Mouse (Mus musculus): ENCODE measurements around the gene Plxna4.

Gene Plxna4

DNA sequence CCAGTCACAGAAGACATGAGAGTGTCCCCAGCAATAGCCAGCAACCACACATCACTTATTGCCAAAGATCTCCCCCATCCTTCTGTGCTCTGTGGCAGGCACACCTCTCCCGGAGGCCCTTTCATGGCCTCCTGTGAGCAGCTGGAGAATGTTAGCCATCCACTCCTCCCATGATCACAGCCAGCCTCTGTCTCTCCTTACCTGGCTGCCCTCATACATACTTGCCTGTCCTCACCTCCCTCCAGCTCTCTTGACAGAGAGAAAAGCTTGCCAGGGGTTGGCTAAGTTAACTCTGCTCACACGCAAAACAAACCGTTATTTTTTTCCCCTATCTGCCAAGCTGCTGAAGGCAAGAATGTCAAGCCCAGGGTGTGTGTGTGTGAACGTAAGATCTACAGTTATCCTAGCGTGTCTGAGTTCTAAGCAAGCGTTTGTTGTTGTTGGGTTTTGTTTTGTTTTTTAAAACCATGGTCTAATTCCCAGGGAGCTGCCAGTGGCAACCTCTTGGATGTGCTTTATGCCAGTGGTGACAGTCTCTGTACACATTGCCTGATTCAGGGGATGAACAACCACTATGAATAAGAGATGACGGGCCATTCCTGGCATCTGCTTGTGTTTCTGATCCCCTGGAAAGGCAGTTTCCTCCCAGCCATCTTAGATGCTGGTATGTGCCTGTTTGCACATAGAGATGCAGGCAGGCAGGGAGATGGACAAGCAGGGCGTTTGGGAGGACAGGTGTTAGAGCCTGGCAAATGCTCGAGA, 257.8 kb downstream of the Plxna4 start:
- DNase-seq = no peak

DNA sequence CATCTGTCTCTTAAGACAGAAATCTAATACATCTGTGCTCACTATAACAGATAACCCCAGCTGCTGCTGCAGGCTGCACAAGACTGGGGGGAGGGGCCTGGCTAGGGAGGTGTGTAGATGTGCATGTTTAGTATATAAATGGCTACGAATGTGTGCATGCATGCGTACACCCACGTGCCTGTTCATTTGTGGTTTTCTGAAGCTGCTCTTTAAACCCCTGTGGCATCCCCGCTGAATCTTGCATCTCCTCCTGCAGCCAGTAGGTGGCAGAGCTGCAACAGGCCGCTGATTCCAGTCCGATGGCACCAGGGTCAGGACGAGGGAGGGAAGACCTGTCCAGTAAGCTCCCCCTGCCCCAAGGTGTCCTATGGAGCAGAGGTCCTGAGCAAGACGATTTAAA, 260.0 kb downstream of the Plxna4 start:
- peak; percentile 79 for DNase-seq

DNA sequence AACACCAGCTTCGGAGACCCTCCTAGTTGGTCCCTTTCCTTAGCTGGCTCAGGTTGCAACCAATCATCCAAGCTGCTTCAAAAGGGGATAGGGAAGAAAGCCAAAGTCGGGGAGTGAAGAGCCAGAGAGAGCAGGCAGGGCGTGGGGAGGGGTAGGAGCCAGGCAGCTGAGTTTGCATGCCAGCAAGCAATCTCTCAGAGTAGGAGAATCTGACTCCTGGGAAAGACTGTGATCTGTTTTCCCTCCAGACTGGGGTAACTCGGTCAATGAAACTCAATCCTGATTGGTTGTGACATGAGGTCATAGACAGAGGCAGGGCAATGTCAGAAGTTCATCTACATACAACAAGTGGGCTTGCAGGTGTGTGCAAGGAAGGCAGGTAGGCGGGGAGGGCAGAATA, 260.8 kb downstream of the Plxna4 start:
- DNase-seq = no peak

DNA sequence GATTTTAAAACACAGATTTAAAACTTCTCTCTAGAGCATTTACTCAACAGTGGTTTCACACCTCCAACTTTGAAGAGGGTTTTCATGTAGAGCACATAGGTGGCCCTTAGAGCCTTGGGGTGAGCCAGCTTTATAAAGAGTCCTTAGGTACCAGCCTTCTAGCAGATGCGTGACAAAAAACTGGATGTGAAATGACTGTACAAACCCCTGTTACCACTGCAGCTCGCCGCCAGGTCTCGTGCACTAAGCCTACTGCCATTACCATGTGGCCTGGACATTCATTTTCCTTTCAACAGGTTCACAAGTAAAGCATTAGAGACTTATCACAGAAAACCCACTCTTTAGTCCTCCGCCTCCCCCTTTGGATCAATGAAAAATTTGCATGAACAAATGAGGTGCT, 261.6 kb downstream of the Plxna4 start:
- no peak for DNase-seq

DNA sequence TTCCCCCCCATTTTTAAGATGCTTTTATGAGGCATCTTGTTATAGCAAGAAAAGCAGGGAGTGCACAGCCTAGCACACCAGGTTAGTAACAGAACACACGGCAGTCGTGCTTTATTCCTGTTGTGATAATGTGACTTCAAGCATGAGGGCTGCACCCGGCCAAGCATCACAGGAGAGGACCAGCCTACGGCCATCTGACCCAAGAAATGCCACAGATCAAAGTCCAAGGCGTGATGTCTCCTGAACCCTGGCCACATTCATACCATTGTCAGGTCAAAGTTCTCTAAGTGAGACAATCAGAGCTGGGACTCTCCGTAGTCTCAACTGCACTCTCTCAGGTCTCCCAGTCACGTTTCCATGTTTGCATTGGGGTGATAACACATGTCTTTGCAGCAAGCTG, 262.1 kb downstream of the Plxna4 start:
- peak; percentile 84 for DNase-seq

DNA sequence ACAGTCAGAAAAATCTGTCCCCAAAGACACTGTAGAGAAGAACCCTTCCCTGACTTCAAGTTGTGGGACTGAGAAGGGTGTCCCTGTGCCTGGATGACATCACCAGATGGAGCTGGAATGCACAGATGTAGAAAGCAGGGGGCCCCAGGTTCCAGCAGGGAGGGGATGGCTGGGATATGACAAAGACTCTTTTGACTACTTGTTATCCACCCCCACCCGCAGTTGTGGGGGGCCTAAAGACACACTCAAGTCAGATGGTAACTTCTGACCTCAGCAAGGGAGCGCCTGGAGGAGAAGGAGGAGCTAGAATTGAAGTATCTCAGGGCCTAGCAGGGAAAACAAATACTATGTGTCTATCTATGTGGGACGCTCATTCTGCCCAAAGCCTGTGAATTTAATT, 266.8 kb downstream of the Plxna4 start:
- DNase-seq = no peak

DNA sequence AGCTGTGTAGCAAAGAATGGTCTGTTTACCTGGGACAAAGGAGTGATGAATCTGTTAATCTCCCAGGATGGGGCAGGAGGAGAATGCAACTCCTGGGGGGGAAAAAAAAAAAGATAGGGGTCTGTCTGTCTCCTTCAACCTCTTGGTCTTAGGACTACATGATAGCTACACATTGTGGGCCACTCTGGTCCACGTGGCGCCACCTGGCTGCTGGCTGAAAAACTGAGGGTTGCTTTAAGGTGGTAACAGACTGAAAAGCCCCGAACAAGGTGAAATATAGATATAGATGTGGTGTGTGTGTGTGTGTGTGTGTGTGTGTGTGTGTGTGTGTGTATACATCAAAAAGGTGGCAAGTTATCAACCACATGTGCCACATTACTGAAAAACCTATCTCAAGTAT, 267.7 kb downstream of the Plxna4 start:
- peak; percentile 19 for DNase-seq

DNA sequence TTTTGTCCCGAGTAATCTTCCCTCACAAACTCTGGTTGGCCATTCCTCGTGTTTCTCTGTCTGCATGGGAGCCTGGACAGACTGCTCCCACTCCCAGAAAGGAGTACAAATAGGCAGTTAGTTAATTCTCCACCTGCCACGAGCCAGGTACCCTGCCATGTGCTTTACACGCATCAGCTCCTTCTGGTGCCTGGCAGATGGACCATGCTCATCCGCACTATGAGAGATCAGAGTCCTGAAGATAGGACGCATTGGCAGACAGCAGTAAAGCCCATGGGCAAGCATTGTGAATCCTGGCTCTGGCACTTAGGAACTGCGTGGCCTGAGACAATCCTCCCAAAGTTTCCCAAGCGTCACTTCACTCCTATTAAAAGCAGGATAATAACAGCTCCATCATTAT, 270.5 kb downstream of the Plxna4 start:
- DNase-seq = peak; percentile 63

DNA sequence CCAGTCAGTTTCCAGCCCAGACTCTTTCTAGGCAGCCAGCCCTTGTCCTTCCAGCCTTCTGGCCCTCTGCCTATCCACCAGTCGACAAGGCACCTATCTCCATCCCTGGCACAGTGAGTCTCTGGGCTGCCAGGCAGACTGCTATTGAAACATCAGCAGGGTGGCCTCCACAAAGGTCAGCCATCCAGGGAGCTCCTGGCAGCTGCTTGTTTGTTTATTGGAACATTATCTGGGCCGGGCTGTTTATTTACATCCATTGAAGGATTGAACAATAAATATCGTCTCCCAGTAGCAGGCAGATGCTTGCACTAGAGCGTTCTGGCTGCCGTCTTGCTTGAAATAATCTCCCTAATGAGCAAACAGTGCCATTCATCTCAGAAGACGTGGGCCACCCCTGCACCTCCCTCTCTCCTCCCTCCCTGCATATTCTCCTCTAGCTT, 273.0 kb downstream of the Plxna4 start:
- no peak for DNase-seq

DNA sequence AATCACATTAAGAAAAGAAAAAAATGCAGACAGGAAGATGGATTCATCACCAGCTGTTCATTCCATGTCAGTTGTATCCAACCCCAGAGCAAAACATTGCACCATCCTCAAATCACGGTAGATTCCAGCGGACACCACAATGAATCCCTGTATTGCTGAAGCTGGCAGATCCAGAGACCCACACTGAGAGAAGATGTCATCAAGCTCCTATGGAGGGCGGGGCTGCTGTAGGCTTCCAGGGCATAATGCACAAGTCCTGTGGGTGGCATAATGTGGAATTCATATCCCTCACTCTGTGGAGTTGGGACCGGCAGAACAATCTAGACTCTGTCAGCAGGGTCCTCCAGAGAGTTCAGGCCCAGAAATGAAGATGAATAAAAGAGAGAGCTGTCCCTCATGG, 278.8 kb downstream of the Plxna4 start:
- no peak for DNase-seq

DNA sequence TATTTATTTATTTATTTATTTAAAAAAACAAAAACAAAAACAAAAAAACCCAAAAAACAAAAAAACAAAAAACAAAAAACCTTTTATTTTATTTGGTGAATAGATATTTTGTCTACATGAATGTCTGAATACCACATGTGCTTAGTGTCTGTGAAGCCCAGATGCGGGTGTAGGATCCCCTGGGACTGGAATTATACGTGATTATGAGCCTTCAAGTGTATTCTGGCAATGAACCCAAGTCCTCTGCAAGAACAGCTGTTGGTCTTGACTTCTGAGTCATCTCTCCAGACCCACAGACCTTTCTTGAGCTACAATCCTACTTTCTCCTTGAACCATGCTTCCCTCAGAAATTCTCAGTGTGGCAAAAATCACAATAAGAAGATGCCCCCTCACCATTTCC, 287.4 kb downstream of the Plxna4 start:
- no peak for DNase-seq

DNA sequence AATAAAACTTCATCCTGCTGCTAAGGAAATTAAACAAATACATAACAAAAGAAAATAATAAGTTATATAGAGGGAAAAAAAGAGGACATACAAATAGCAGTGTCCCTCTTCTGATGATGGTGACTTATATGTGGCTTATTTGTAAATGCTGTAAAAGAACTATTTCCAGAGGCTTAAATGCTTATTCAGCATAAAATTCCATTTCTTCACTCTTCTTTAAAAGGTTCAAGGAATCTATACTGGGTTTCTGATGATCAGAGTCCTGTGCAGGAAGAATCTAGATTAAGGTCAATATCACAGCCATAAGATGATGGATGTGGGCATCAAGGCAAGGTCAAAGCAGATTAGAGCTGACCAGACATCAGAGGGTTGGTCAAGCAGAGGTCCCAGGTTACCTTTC, 306.5 kb downstream of the Plxna4 start:
- no peak for DNase-seq

DNA sequence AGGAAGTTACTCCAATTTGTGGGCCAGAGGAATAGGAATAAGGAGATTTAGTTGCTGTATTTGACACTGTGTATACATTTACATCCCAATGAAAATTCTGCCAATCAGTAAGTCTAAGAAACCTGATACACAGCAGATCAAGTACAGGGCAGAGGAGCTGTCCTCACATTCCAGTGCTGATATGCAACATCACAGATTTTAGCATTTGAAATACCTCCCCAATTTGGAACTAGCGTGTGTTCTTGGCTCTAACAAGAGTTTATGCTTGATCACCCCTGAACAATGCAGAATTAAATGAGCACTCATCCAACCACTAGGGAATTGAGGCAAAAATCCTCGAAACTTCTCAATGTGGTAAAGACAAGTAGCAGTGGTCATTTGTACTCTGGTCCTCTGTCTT, 307.3 kb downstream of the Plxna4 start:
- no peak for DNase-seq

DNA sequence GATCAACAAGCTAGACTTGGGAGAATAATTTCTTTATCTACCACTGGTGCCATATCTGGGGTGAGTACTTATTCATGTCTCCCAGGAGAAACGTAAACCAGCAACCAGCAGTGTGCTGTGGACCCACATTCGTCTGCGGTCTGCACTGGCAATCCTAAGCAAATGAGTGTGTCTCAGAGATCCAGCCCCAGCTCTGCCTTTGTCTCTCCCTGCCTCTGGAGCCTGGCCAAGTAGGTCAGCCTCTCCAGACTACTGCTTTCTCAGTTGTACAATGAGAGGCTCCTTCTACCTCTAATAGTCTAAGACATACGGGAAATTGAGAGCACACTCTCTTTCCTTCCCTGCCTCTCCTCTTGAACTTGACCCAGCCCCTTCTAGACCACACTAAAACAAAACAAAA, 316.5 kb downstream of the Plxna4 start:
- peak; percentile 10 for DNase-seq

DNA sequence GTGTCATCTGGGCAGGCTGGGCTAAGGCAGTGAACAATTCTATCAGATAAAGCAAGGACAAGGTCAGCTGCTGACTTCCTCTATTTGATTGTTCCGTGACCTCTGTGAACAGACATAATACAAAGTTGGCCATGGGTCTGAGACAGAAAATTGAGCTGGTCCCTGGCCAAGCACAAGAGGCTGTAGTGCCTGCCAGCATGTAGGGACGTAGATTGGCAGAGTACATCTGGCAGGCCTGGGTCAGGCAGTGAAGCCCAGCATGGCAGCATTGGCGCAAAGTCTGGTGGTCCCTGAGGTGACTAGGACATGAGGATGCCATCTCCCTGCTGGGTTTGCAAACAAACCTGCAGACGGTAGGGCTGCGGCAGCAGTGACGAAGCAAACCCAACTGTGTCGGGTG, 321.9 kb downstream of the Plxna4 start:
- DNase-seq = peak; percentile 9

DNA sequence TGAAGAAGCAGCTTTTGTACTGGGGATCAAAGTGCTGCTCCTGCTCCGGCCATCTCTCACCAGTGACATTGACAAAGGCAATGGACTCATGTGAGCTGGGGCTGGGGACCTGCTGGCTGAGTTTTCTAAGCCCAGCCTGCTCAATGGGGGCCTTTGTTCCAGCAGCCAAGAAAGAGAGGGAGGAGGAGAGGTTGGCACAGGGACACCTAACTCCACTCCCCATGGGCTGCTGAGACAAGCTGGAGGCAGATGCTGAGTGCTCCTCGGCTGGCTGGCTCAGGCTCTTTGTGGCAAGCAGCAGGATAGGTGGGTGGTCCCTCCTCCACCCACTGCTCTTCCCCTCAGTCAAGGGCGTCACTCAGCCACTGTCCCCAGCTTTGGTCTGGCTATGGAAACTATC, 326.7 kb downstream of the Plxna4 start:
- no peak for DNase-seq

DNA sequence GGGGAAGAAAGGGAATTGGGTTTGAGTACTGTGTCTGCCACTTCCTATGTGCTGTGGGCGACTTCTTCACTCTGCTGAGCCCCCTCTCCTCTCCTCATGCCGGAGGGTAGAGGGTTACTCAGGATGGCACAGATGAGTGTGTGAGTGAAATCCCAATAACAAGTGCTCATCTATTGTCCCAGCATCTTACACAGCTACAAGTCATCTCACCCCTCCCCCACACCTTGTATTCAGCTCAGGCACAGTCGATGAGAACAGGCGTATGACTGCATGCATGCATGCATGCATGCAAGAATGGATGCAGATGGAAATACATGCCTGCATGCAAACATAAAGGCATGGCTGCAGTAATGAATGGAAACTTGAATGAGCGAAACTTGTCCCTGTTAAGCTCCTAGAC, 327.7 kb downstream of the Plxna4 start:
- no peak for DNase-seq

DNA sequence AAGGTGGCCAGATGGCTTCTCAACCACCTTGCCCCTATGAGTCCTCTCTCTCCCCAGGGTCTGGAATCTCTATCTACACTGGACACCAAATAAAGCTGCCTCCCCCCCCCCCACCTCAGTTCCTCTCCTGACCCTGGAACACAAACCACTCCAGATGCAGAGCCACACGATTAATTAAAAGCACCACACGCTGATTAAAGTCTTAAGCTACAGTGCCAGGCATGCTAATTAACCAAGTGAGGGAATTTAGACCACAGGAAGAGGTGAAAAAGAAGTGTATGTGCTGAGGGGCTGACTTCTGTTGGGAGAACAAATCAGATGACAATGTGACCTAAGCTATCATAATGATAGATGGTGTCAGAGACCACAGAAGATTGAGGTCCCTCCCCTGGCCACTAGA, 332.8 kb downstream of the Plxna4 start:
- DNase-seq = no peak

DNA sequence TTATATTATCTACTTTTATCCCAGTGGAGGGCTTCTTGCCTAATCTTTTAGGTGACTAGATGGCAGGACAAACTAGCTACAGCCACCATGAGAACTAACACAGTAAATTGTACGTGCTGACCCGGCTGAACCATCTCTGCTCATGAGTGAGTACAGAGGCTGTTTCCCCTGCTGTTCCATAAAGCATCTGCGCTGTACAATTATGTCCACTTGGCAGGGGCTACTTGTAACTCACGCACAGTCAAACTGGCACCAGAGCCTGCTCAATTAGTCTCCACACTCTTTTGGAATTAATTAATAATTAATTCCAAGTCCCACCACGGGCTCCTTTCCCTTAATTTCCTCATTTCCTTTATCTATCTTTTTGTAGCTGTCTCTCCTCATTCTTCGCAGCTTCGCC, 335.8 kb downstream of the Plxna4 start:
- no peak for DNase-seq

DNA sequence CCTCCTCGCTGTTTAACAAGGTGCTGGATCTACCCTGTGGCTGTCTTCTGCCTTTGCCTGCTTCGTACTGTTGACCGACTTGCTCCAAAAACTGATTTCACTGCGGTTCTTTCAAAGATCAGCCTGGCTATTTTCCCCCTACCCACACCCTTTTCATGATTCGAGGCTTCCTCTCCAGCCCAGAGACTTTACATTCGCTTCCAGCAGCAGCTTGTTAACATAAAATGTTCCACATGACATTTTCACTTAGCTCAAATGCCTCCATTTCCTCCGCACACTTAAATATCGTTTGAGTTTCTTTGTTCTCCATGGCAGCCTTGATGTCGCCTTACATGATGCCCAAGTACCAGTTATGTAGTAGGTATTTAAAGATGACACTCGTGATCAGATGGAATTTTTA, 336.3 kb downstream of the Plxna4 start:
- DNase-seq = no peak

DNA sequence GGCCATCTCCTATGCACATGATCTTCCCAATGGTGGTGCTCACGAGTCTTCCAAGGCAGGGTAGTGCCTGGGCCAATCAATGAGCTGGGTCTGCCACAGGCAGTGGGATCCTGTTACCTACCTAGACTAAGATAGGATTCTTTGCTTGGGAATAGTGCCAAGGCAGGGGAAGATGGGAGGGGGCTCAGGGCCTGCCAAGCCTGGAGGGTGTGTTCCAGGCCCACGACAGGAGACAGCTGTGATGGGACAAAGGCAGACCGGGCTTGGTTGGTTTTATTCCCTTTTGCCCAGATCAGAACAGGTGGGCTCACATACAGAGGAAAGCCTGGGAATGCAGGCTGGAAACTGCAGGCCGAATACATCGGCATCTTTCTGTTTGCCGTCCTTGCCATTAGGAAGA, 342.0 kb downstream of the Plxna4 start:
- DNase-seq = no peak

DNA sequence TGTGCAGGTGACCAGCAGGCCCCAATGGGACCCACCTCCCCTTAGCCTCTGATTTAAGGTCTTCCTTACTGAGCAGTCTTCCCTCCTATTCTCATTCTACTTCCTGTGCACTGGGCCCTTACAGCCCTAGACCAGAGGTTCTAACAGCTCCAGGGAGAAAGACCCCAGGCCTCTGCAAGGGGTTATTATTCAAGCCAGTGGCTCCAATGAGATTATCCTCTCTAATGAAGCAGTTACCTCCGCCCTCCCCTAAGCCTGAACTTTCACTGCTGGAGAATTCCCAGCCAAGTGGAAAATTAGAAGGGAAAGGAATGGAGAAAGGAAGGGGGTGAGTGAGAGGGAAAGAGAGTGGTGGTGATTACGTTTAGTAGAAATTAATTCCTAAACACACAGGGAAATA, 345.0 kb downstream of the Plxna4 start:
- peak; percentile 24 for DNase-seq

DNA sequence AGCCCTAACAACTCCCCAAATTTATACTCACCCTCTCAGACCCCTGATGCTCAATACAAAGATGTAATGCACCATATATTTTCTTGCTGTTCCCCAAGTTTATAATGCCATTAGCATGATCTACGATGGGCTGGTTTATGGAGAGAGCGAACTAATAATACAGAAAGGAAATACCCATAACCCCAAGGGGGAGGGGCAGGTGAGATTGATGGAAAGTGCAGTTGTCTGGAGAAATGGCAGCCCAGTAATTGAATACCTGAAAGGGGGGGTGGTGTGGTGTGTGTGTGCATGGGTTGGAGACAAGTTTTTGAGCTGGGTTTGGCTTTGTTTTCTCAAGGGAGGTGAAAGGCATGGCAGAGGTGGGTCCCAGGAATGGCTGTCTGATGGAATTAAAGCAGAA, 356.6 kb downstream of the Plxna4 start:
- no peak for DNase-seq

DNA sequence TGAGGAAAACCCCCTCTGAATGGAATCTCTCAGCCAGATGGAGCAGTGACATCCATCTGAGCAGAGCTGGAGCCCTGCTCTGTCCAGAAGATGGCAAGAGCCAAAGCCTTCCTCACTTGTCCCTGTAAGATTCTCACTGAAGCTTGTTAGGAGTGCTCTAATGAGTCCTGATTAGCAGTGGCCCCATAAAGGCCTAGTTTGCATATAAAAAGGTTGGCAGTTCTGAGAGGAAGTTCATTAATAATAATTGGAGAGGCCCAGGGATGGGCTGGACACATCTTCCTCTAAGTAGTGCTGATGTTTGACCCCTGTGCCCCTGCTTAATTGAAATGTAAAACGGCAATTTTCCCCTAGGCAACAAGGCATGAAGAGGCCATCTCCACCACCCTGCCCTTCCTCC, 361.4 kb downstream of the Plxna4 start:
- no peak for DNase-seq

DNA sequence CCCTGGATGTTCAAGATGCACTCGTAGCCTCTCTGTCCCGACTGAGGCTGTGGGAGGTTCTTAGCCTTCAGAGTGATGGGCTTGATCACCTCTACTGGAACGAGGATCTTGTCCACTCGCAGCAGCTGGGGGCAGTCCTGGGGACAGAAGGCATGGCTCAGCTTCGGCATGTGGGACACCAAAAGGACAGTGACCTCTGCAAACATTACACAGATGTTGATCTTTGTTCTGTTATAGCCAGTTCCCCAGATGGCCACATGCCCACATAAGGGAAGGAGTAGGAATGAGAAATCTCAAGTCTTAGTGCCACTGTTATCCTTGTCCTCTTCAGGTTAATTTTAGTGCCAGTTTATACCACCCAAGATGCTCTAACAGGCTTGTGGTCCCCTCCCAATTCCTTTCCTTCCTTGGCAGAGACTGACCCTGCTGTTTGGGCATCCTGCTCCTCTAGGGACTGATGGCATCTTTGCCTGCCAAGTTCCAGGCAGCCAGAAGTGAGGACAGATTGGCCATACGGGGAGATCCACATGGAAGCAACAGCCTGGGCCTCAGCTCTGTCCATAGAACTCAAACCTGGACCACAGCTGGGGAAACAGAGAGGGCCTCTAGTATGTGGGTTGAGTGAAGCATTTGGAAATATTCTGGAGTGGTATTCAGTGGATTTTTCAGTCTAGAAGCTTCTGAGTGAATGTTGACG, 363.8 kb downstream of the Plxna4 start:
- DNase-seq = no peak

Data from kidney, adult 9 months (tissue).